Mouse (Mus musculus): ENCODE data around the gene Vps8.
"Not testable (repeated sequence)": the region's sequence is repeated elsewhere in the genome, so short reads cannot be mapped to it uniquely, and the experiment has no call there.

The Vps8 gene

DNA sequence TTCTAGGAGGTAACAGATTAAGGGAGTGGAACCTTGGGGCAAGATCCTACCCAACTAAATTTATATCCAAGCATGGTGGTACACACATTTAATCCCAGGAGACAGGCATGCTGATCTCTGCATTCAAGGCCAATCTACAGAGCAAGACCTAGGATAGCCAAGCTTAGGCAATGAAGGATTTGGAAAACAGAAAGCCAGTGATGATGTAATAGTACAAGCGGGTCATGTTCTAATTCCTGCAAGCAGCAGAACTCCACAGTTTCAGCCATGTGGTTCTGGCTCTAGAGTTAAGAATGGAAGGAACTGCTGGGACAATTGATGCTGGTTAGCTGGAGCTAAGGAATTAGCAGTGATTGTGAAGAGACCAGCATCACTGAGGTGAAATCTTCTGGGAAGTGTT, 250.7 kb downstream of the Vps8 start:
- not testable (repeated sequence) for DNase-seq

DNA sequence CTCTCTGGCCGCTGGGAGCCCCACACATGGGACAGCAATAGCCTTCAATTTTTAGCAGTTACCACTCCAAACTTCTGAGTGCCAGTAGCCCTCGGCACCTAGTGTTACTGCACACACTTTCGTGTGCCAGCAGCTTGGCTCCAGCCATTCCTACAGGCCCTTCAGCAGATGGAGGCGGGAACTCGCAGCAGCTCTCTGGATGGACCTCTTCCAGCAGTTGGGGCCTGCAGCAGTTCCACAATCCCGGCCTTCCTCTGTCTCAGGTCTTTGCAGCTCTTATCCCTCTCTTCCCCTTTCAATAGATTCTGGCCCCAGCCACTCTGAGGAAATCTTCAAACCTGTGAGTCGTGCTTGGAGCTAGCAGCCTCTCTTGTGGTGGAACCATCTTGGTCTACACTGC, 253.9 kb downstream of the Vps8 start:
- peak; percentile 39 to 42 for DNase-seq

DNA sequence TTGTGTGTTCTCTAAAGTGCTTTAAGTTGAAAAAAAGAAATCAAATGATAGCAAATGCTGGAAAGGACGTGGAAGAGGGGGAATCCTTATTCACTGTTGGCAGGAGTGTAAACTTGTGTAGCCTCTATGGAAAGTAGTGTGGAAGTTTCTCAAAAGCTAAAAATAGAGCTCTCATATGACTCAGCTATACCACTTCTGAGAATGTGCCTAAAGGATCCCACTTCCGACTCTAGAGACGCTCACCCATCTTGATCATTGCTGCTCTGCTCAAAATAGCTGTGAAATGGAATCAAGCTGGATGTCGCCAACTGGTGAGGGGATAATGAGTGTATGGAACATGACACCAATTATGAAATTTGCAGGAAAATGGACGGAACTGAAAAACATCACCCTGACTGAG, 264.5 kb downstream of the Vps8 start:
- no peak for DNase-seq

DNA sequence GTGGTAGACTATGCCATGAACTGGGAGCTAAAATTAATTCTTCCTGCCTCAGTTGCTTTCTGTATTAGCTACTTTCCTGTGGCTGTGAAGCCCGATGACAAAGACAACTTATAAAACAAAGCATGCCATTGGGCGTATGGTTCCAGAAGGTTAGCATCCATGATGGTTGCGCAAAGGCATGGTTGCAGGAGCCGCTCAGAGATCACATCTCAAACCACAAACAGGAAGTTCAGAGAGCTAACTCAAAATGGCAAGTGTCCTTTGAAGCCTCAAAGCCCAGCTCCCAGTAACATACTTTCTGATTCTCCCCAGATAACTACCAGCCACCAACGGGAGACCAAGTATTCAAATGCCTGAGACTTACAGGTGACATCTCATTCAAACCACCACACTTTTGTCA, 266.2 kb downstream of the Vps8 start:
- DNase-seq: no peak

DNA sequence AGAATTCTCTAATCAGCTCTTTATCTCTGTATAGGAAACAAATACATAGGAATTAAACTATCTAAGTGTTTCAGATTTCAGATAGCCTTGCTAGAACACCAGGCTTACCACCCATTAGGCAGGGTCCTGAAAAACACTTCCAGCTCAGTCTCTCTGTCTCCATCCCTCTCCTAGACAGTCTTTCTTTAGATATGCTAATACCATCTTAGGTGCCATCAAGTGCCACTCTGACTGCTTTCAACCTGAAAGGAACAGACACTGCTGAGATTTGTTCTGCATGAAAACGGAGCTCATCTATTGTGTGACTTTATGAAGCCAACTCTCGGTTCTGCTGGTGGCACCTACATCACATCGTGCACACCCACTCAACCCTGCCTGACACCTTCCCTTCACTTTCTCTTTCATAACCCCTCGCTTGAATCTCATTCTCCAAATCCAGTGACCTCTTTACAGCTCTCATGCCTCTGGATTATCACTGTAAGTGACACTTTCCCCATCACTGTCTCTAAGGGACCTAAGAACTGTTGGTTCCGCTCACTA, 267.4 kb downstream of the Vps8 start:
- no peak for DNase-seq

DNA sequence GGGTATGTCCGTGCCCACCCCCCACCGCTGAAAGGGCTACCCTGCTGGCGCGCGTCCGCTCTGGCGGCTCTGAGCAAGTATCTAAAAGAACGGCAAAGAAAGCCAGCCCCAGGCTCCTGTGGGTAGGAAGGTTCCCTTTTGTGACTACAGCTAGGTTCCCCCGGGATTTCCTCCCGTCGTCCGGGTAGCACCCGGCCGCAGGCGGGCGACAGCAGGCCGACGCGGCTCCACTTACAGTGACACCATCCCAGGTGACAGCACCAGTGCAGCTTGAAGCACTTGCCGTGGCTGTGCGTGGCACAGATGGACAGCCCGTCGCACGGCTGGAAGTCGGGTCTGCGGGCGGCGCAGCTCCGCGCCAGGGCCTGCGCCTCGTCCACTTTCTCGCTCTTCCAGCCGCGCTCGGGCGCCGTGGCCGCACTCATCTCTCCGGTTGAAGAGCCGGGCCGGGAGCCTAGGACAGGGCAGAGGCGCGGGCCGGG, 271.1 kb downstream of the Vps8 start:
- DNase-seq: peak; percentile 76 to 87
